Mouse (Mus musculus) brain, embryonic 14.5 days (tissue): Measurements from ENCODE around the gene Fam83d. TPM values are rescaled to one million over a fixed set of nuclear protein-coding genes. Genes with fewer than 3 reads are reported as not detected.

Experiments used
- DNase-seq: peaks from one replicate; pipeline ENCODE4 v3.0.0-alpha.2; 2011; ENCODE audit warnings: low read depth
- CTCF ChIP-seq: fragments of 200-500 bp; IDR thresholded peaks from 2 replicates; pipeline ENCODE4 v1.5.1; 2012; ENCODE audit warnings: inconsistent platforms, mild to moderate bottlenecking, moderate library complexity, borderline replicate concordance; ENCODE audit not compliant: insufficient read depth, insufficient read length; ENCODE audit errors: extremely low read depth
- POLR2A ChIP-seq: fragments of 200-500 bp; IDR thresholded peaks from 2 replicates; pipeline ENCODE4 v1.6.1; 2012; ENCODE audit warnings: mild to moderate bottlenecking, inconsistent platforms, borderline replicate concordance; ENCODE audit not compliant: poor library complexity, insufficient read depth, insufficient read length, severe bottlenecking; ENCODE audit errors: extremely low read depth
- polyA plus RNA-seq: library from polyadenylated mRNA; depleted of rRNA; stranded (reverse); fragments of >200 nt; gene quantifications from 2 replicates; pipeline ENCODE4 v1.2.3, GENCODE M21; 2012; rRNA removed

Gene Fam83d
- polyA plus RNA-seq, result 13.9 and 25.3 TPM in 2 replicates

DNA sequence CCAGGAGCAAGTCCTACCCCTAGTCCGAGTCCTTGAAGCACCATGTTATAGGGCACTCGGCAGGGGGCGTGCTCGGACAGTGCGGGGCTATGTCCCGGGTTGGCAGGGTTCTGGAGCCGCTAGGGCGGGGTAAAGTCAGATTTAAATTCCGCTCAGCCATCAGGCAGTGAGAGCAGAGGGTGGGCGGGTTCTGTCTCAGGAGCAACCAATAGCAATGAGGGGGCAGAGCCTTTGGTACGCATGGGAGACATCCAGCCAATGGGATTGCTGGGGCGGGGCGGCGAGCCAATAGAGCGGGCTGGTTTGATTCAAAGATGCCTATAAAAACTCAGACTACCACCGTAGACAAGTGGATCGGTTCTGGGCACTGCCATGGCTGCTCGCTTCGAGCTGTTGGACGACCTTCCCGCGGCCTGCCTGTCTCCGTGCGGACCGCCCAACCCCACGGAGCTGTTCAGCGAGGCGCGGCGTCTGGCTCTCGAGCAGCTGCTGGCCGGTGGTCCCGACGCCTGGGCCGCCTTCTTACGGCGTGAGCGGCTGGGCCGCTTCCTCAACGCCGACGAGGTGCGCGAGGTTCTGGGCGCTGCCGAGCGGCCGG, at the start of gene Fam83d:
Gene Fam83d (plus strand): TSS at position 352 of the 598 bp plus-strand sequence.
- peak; percentile 60 for TF ChIP-seq CTCF
- TF ChIP-seq POLR2A, result peak; percentile 72; the same call in 1 of the 2 replicates
- peak; percentile 99 for DNase-seq

DNA sequence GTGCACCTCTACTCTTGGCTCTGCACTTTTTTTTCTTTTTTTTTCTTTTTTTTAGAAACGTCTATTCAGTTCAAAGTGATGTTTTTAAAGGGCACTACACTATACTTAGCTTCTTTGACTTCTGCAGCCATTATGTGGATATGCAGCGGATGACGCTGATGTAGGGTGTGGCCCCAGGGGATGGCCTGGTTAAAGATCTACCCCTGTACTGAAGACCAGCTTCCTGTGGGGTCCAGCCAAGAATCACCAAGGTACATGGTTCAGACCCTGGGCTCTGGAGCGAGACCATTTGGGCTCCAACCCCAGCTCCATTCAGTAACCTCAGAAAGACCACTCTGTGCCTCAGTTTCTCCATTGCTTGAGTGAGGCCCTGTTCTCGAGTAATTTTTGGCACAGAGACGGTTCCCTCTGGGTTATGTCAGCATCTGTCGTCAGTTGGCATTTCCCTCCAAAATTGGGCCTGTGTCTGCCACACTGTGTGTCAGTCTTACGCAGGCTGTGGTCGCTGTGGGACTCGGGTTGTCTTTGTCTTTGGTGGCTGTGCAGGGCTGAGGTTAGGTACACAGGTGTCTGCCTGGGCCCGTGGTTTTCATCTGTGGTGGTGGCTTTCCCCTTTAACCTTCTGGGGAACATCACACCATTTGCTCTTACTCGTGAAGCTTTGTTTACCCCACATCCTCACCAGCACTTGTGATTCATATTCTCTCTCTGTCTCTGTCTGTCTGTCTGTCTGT, 48.9 kb upstream of the Fam83d start:
- no peak for TF ChIP-seq POLR2A
- TF ChIP-seq CTCF, result no peak
- no peak for DNase-seq

DNA sequence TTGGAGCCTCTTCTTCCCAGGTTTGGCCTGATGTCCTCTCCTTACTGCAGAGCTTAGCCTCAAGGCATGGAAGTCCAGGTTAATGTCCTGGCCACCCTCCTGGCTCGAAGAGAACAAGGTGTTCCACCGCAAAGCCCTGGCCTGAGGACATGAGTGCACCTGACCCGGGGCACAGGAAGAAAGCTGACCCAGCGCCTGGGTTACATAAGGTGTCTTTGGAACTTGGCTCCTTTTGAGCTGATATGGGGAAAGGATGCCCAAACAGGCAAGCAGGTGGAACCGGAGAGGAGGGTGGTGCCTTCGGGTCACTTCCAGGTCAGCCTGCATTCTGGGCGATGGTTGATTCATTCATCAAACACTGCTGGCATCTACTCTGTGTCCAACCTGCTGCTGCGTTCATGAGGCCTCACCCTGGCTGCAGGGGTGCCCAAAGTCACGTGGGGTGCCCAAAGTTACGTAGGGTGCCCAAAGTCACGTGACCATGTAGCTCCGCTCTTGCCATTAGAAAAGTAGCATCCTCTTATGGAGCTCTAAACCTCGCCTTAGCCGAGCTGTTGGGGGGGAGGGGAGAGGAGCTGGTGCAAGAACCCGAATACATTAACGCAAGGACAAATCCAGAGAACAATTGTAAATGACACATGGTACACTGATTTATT, 47.0 kb upstream of the Fam83d start:
- TF ChIP-seq CTCF, result no peak
- TF ChIP-seq POLR2A, result no peak

DNA sequence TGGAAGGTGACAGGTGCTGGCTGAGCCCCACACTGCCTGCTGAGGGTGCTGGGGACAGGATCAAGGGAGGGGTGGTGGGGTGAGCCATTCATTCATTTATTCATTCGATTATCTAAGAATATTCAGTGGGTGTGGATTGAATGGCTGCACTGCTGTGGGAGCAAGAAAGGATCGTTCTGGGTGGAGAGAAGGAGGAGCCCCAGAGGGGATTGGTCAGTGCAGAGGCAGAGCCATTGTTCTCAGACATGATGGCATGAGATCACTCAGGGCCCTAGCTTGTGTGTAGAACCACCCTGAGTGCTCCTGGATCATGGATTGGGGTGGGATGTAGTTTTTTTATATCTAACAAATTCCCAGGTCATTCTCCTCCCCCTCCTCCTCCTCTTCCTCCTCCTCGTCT, 46.4 kb upstream of the Fam83d start:
- DNase-seq, result no peak
- TF ChIP-seq POLR2A, result no peak
- TF ChIP-seq CTCF, result no peak

More for the DNA sequence above, 47.0 kb upstream of the Fam83d start:
- DNase-seq, result no peak

DNA sequence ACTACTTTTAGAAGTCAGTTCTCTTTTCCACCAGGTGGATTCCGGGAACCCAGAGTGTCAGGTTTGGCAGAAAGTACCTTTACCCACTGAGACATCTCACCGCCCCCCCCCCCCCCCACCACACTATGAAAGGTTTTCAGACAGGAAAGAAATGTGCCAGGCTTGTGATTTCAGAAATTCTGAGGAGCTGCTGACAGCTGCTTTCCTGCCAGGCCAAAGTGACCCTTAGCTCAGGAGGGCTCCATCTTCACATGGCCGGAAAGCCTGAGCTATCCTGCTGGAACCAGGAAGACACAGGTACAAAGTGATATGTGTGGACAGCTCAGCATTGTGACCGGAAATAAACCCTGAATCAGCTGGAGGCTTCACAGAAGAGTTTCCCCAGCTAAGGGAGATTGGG, 45.8 kb upstream of the Fam83d start:
- DNase-seq, result no peak
- no peak for TF ChIP-seq POLR2A
- TF ChIP-seq CTCF, result no peak

DNA sequence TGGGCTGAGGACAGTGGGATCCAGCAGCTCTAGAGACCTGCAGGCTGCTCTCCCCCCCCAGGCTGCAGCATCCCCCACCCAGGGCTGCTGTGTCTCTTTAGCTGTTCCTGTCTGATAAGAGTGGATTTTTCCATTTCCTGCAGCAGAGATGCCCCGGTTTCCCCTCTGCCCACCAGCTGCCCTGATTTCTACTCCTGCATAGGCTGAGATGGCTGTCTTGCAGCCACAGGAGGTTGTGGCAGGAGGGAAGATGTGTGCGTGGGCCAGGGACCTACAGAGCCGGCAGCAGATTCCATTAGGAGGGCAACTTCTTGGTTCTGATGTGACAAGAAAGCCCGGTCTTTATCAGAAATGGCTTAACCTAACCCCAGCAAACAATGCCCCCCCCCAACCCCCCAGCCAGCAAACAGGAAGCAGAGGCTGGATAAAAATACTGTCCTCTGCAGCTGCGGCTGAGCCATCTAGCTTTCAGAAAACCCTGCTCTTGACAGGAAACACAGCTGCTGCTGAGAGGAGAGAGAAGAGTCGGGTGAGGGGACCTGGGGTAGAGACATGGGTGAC, 44.8 kb upstream of the Fam83d start:
- no peak for DNase-seq

DNA sequence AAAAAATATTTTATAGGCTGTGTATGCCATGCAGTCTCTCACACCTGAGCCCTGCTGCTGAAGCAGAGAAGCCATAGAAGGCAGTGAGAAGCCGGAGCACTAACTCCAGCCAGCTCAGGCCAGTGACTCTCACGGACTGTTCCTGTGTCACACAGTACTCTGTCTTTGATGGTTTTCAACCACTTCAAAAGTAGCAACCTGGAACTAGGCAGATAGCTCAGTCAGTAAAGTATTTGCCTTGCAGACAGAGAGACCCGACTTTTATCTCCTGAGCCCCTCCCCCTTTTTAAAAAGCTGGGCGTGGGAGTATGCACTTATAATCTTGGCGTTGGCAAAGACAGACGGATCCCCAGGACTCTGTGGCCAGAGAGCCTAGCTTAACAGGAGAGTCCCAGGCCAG, 44.1 kb upstream of the Fam83d start:
- TF ChIP-seq CTCF (no peak), POLR2A (no peak)
- no peak for DNase-seq

More for the DNA sequence above, 44.8 kb upstream of the Fam83d start:
- TF ChIP-seq POLR2A, result no peak
- TF ChIP-seq CTCF, result no peak

DNA sequence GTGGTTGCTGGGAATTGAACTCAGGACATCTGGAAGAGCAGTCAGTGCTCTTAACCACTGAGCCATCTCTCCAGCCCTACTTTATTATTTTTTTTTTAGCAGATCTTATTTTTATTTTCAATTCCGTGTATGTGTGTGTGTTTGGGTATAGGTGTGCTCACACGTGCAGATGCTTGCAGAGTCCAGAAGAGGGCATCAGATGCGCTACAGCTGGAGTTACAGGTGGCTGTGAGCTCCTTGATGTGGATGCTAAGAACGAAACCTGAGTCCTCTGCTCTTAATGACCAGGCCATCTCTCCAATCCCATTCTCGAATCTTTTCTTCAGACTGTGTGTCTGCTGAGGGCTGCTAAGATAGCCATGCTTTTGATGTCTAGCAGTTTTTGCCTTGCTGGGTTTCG, 41.6 kb upstream of the Fam83d start:
- TF ChIP-seq CTCF (peak; percentile 16; the same call in 1 of the 2 replicates), POLR2A (no peak)
- DNase-seq, result no peak

DNA sequence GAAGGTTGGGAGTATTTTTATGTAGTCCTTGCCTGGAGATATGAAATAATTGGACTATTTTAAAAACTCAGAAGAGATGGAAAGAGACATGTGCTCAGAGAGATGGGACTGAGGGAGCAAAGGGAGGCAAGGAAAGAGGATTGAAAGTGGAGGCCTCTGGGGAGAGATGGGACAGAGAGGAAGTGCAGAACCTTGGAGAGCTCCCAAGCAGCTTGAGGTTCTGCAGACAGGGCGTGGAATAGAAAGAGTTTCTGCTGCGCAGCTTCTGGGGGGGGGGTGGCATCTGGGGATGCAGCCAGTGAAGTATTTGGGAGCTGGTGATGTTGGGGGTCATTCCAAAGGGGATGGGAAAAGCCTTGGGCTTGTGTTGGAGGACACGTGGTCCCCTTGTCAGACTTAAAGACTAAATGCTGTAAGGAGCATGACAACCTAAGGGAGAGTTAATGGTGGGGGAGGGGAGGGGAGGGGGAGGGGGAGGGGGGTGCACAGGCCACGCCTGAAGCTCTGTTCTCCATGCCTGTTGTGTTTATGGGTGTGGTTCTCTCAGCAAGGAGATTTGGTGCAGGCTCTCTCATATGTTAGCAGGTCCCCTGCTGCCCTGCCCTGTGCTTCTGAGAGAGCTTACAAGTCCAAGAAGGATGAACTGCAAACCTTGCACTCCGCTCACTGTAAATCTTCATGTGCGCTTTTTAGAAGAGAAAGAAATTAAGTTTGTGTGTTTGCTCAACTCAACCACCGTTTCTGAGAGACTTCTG, 39.7 kb upstream of the Fam83d start:
- DNase-seq, result no peak
- TF ChIP-seq POLR2A (no peak), CTCF (no peak)

DNA sequence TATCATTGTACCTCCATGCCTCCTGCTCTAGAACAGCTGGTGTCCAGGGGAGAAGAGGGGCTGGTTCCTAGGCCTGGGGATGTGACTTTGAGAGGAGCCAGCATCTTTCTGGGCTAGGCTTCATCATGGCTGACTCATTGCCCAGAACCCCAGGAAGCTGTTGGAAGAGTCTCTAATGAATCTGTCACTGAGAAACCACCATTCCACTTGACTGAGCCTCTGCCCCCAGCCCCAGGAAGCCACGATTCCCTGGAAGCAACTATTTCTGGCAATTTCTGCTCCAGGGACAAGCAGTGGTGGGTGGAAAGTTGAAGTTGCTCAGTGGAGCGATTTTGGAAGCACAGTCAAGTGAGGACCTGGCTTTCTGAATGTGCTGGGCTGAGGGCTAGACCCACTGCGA, 37.0 kb upstream of the Fam83d start:
- DNase-seq, result no peak

More for the DNA sequence above, 37.0 kb upstream of the Fam83d start:
- no peak for TF ChIP-seq POLR2A
- no peak for TF ChIP-seq CTCF
